In the genomic region with DNA sequence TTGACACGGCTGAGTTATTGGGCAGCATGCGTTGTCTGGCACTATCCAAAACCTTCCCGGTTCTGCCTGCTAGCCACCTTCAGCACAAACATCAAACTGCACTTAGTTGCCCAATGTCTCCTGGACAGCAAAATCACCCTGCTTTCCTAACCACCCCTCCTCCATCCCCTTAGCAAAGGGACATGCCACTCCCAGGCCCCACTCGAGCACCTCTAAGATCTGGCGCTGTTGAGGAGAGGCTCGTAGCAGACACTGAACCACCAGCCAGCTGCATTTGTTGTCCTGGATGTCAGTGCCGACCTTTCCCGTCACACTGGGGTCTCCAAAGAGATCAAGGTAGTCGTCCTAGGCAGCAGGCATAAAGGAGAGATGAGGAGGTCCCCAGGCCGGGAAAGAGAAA, we compare ENCODE assay signal across 36 mouse cellular contexts. TPM values are rescaled to one million over a fixed set of nuclear protein-coding genes. Genes with fewer than 3 reads are reported as not detected.
DNase-seq lines count a peak whose midpoint lies in the region; ATAC-seq and TF ChIP-seq lines count a peak whose summit lies in the region.
"Had no signal": no experiment of that assay in that cellular context is flagged by ENCODE, and none has a peak within 500 bp of the region (broad histone marks: within the 10 kb centered on the region; RNA-seq: fewer than 3 reads in every experiment).

No protein-coding gene starts in this region.

- no peak for TF ChIP-seq CTCF in stomach, postnatal 0 days (IDR thresholded peaks at IDR 0.05; ENCODE audit: low read depth)

- H3K27me3 ChIP-seq in heart, embryonic 10.5 days (ENCODE audit: insufficient read depth, poor library complexity, severe bottlenecking), result peaks cover 42% of the 10 kb centered on the region
- H3K27me3 ChIP-seq in limb, embryonic 12.5 days, result peaks cover 29% of the 10 kb centered on the region
- H3K27me3 ChIP-seq in limb, embryonic 10.5 days (ENCODE audit: low read depth, poor library complexity, severe bottlenecking), result peaks cover 57% of the 10 kb centered on the region
- H3K27me3 ChIP-seq in stomach, embryonic 15.5 days (replicated peaks), result peaks cover 6% of the 10 kb centered on the region; the same call in 1 of the 2 replicates
- H3K27me3 ChIP-seq in stomach, postnatal 0 days (ENCODE audit: control insufficient read depth, insufficient read depth, low read length), result no peaks in the 10 kb centered on the region

- H3K4me2 ChIP-seq in limb, embryonic 12.5 days, result 0 out of 2 replicates have a peak overlapping the region, but pooled peaks have one; percentile 100
- H3K4me2 ChIP-seq in stomach, embryonic 15.5 days, result no peak overlapping the region
- H3K4me2 ChIP-seq in stomach, postnatal 0 days (replicated peaks; ENCODE audit: low read depth), result no peak overlapping the region

- no peak for ATAC-seq in limb, embryonic 12.5 days (ENCODE audit: insufficient number of reproducible peaks, insufficient read depth, low FRiP score, low TSS enrichment, low read depth)
- ATAC-seq in stomach, embryonic 15.5 days (ENCODE audit: insufficient read depth, low FRiP score, low read depth), result no peak
- ATAC-seq in stomach, postnatal 0 days (ENCODE audit: low FRiP score, low TSS enrichment), result no peak
- ATAC-seq: inflammation-experienced regulatory T-cells, adult 6 months; liver, embryonic 12.5 days; lung, postnatal 0 days had no signal

- H3K36me3 ChIP-seq in heart, embryonic 10.5 days, result peaks cover 53% of the 10 kb centered on the region
- H3K36me3 ChIP-seq in limb, embryonic 12.5 days, result peaks cover 51% of the 10 kb centered on the region
- H3K36me3 ChIP-seq in limb, embryonic 10.5 days, result peaks cover 57% of the 10 kb centered on the region
- H3K36me3 ChIP-seq in stomach, embryonic 15.5 days, result peaks cover 29% of the 10 kb centered on the region
- H3K36me3 ChIP-seq in stomach, postnatal 0 days (ENCODE audit: control insufficient read depth, insufficient read depth, low read length), result peaks cover 21% of the 10 kb centered on the region; the same call in 1 of the 2 replicates

- DNase-seq in adrenal gland, adult 2 months, result peak; percentile 16
- DNase-seq in adrenal gland, adult 8-10 months, result no peak
- DNase-seq in heart, adult 11 months, result peak; percentile 90
- no peak for DNase-seq in heart, embryonic 10.5 days (ENCODE audit: low spot score)
- no peak for DNase-seq in limb, embryonic 10.5 days (ENCODE audit: low spot score)
- DNase-seq in stomach, postnatal 0 days (ENCODE audit: low spot score), result no peak
- DNase-seq: adrenal gland, postnatal 25 days; cerebellum, postnatal 10 days; gastrocnemius, postnatal 10 days; kidney, adult 11 months; layer of hippocampus, postnatal 36 days; lung, postnatal 4 days; right cerebral cortex, postnatal 4 days; thymus, postnatal 4 days had no signal

- no peak overlapping the region for H3K9ac ChIP-seq in limb, embryonic 12.5 days (replicated peaks)
- no peak overlapping the region for H3K9ac ChIP-seq in stomach, embryonic 15.5 days
- no peak overlapping the region for H3K9ac ChIP-seq in stomach, postnatal 0 days (ENCODE audit: low read length)
- H3K9ac ChIP-seq: heart, embryonic 15.5 days; hindbrain, embryonic 12.5 days; liver, embryonic 12.5 days; midbrain, embryonic 12.5 days had no signal

- peaks cover 44% of the 10 kb centered on the region for H3K4me1 ChIP-seq in heart, embryonic 10.5 days
- peaks cover 26% of the 10 kb centered on the region for H3K4me1 ChIP-seq in limb, embryonic 12.5 days (replicated peaks)
- H3K4me1 ChIP-seq in limb, embryonic 10.5 days, result peaks cover 57% of the 10 kb centered on the region
- H3K4me1 ChIP-seq in stomach, embryonic 15.5 days, result peaks cover 16% of the 10 kb centered on the region
- peaks cover 3% of the 10 kb centered on the region; the same call in 1 of the 2 replicates for H3K4me1 ChIP-seq in stomach, postnatal 0 days (replicated peaks; ENCODE audit: control insufficient read depth, insufficient read depth)

- TF ChIP-seq EP300 in stomach, postnatal 0 days (optimal IDR thresholded peaks at IDR 0.05), result no peak

- 88% methylated on average over 10 of the region's 10 CpGs for WGBS in heart, embryonic 10.5 days
- 85% methylated on average over 10 of the region's 10 CpGs for WGBS in limb, embryonic 12.5 days
- 87% methylated on average over 10 of the region's 10 CpGs for WGBS in limb, embryonic 10.5 days
- 79% methylated on average over 10 of the region's 10 CpGs for WGBS in stomach, embryonic 15.5 days
- 82% methylated on average over 10 of the region's 10 CpGs for WGBS in stomach, postnatal 0 days

- no peaks in the 10 kb centered on the region for H3K9me3 ChIP-seq in heart, embryonic 10.5 days
- H3K9me3 ChIP-seq in limb, embryonic 12.5 days, result no peaks in the 10 kb centered on the region
- H3K9me3 ChIP-seq in limb, embryonic 10.5 days (replicated peaks), result no peaks in the 10 kb centered on the region
- H3K9me3 ChIP-seq in stomach, embryonic 15.5 days, result no peaks in the 10 kb centered on the region
- H3K9me3 ChIP-seq in stomach, postnatal 0 days (ENCODE audit: control insufficient read depth, low read length), result no peaks in the 10 kb centered on the region
- H3K9me3 ChIP-seq: forebrain, embryonic 13.5 days; G1E; heart, embryonic 15.5 days; hindbrain, embryonic 12.5 days; liver, embryonic 12.5 days; megakaryocyte, embryonic 14.5 days; midbrain, embryonic 12.5 days; neural tube, embryonic 12.5 days had no signal

- no peak overlapping the region for H3K4me3 ChIP-seq in heart, embryonic 10.5 days
- H3K4me3 ChIP-seq in limb, embryonic 12.5 days (replicated peaks), result no peak overlapping the region
- no peak overlapping the region for H3K4me3 ChIP-seq in limb, embryonic 10.5 days
- no peak overlapping the region for H3K4me3 ChIP-seq in stomach, embryonic 15.5 days (replicated peaks)
- no peak overlapping the region for H3K4me3 ChIP-seq in stomach, postnatal 0 days (ENCODE audit: low read depth, low read length)
- H3K4me3 ChIP-seq: megakaryocyte, embryonic 14.5 days had no signal

- H3K27ac ChIP-seq in heart, embryonic 10.5 days, result no peak overlapping the region
- H3K27ac ChIP-seq in limb, embryonic 12.5 days, result no peak overlapping the region
- H3K27ac ChIP-seq in limb, embryonic 10.5 days, result no peak overlapping the region
- H3K27ac ChIP-seq in stomach, embryonic 15.5 days, result peak overlapping the region; percentile 35; the same call in 1 of the 2 replicates
- no peak overlapping the region for H3K27ac ChIP-seq in stomach, postnatal 0 days (replicated peaks)
- H3K27ac ChIP-seq: heart, embryonic 15.5 days; hindbrain, embryonic 12.5 days; kidney, postnatal 0 days; liver, embryonic 12.5 days; neural tube, embryonic 12.5 days had no signal

RNA-seq across cellular contexts. Expression of gene Rusc1, which starts 0.9 kb away (rescaled TPM):
- 10 to 100 TPM; 23.3 to 32.5 TPM for total RNA-seq in adrenal gland, adult 2 months (2021)
- 56.4 and 66.6 TPM in 2 replicates for polyA plus RNA-seq in adrenal gland, adult 2 months (2012; rRNA removed)
- 10 to 100 TPM; 33.8 to 46.8 (median 41.1) TPM for total RNA-seq in adrenal gland, adult 8-10 months (2022)
- polyA plus RNA-seq in heart, embryonic 10.5 days (2016; fragmentation: Nextera tagmentation; extraction: Ambion mirVana), result 10.1 and 11.6 TPM in 2 replicates
- polyA plus RNA-seq in limb, embryonic 12.5 days (2016; fragmentation: Nextera tagmentation; extraction: Ambion mirVana), result 23.4 and 23.7 TPM in 2 replicates
- polyA plus RNA-seq in limb, embryonic 10.5 days (2016; fragmentation: Nextera tagmentation; extraction: Ambion mirVana), result 9.4 and 13.3 TPM in 2 replicates
- polyA plus RNA-seq in stomach, embryonic 15.5 days (2015; fragmentation: Nextera tagmentation; extraction: Ambion mirVana), result 20.3 and 21.0 TPM in 2 replicates
- polyA plus RNA-seq in stomach, postnatal 0 days (2015; fragmentation: Nextera tagmentation; extraction: Ambion mirVana), result 19.4 and 22.0 TPM in 2 replicates

RNA-seq across cellular contexts. Expression of gene Gm43738, which starts 6.9 kb away (rescaled TPM):
- total RNA-seq in adrenal gland, adult 2 months (2021), result not detected
- not detected in 2 replicates for polyA plus RNA-seq in adrenal gland, adult 2 months (2012; rRNA removed)
- not detected for total RNA-seq in adrenal gland, adult 8-10 months (2022)
- not detected in 2 replicates for polyA plus RNA-seq in heart, embryonic 10.5 days (2016; fragmentation: Nextera tagmentation; extraction: Ambion mirVana)
- polyA plus RNA-seq in limb, embryonic 12.5 days (2016; fragmentation: Nextera tagmentation; extraction: Ambion mirVana), result 0.14 TPM in 1 of 2 replicates, not detected in the other
- polyA plus RNA-seq in limb, embryonic 10.5 days (2016; fragmentation: Nextera tagmentation; extraction: Ambion mirVana), result 0.09 TPM in 1 of 2 replicates, not detected in the other
- polyA plus RNA-seq in stomach, embryonic 15.5 days (2015; fragmentation: Nextera tagmentation; extraction: Ambion mirVana), result not detected in 2 replicates
- polyA plus RNA-seq in stomach, postnatal 0 days (2015; fragmentation: Nextera tagmentation; extraction: Ambion mirVana), result 0.17 TPM in 1 of 2 replicates, not detected in the other
- total RNA-seq: G1E; gastrocnemius, postnatal 10 days; heart, postnatal 25 days; layer of hippocampus, postnatal 36 days had no signal
- polyA plus RNA-seq: cortical plate, adult 2 months; forebrain, embryonic 13.5 days; gonadal fat pad, adult 2 months; hindbrain, embryonic 12.5 days; inflammation-experienced regulatory T-cells, adult 6 months; kidney, postnatal 0 days; large intestine, adult 2 months; limb, embryonic 11.5 days; lung, postnatal 0 days; midbrain, embryonic 12.5 days; neural tube, embryonic 12.5 days; spleen, adult 2 months; testis, adult 2 months; thymus, postnatal 0 days had no signal

RNA-seq across cellular contexts. Expression of gene Fdps, which starts 7.7 kb away (rescaled TPM):
- total RNA-seq in adrenal gland, adult 2 months (2021), result 100 to 1,000 TPM; 208 to 632 TPM
- polyA plus RNA-seq in adrenal gland, adult 2 months (2012; rRNA removed), result 253 and 549 TPM in 2 replicates
- 100 to 1,000 TPM; 152 to 387 (median 263) TPM for total RNA-seq in adrenal gland, adult 8-10 months (2022)
- polyA plus RNA-seq in heart, embryonic 10.5 days (2016; fragmentation: Nextera tagmentation; extraction: Ambion mirVana), result 220 and 253 TPM in 2 replicates
- 247 and 249 TPM in 2 replicates for polyA plus RNA-seq in limb, embryonic 12.5 days (2016; fragmentation: Nextera tagmentation; extraction: Ambion mirVana)
- polyA plus RNA-seq in limb, embryonic 10.5 days (2016; fragmentation: Nextera tagmentation; extraction: Ambion mirVana), result 361 and 405 TPM in 2 replicates
- polyA plus RNA-seq in stomach, embryonic 15.5 days (2015; fragmentation: Nextera tagmentation; extraction: Ambion mirVana), result 324 and 331 TPM in 2 replicates
- polyA plus RNA-seq in stomach, postnatal 0 days (2015; fragmentation: Nextera tagmentation; extraction: Ambion mirVana), result 372 and 379 TPM in 2 replicates

RNA-seq across cellular contexts. Expression of gene Pklr, which starts 41.9 kb away (rescaled TPM):
- total RNA-seq in adrenal gland, adult 2 months (2021), result under 1 TPM in 1 of 2 experiments, not detected in 1; 0.81 TPM
- 0.55 TPM in 1 of 2 replicates, not detected in the other for polyA plus RNA-seq in adrenal gland, adult 2 months (2012; rRNA removed)
- under 1 TPM in 2 of 4 experiments, not detected in 2; 0.10 to 0.11 TPM for total RNA-seq in adrenal gland, adult 8-10 months (2022)
- polyA plus RNA-seq in heart, embryonic 10.5 days (2016; fragmentation: Nextera tagmentation; extraction: Ambion mirVana), result 12.4 and 14.7 TPM in 2 replicates
- polyA plus RNA-seq in limb, embryonic 12.5 days (2016; fragmentation: Nextera tagmentation; extraction: Ambion mirVana), result 0.24 and 0.36 TPM in 2 replicates
- polyA plus RNA-seq in limb, embryonic 10.5 days (2016; fragmentation: Nextera tagmentation; extraction: Ambion mirVana), result 3.6 and 4.4 TPM in 2 replicates
- polyA plus RNA-seq in stomach, embryonic 15.5 days (2015; fragmentation: Nextera tagmentation; extraction: Ambion mirVana), result 16.4 and 19.9 TPM in 2 replicates
- polyA plus RNA-seq in stomach, postnatal 0 days (2015; fragmentation: Nextera tagmentation; extraction: Ambion mirVana), result 6.6 and 6.8 TPM in 2 replicates
- total RNA-seq: adrenal gland, postnatal 25 days; heart, postnatal 25 days; layer of hippocampus, postnatal 36 days; left cerebral cortex, postnatal 10 days had no signal
- polyA plus RNA-seq: inflammation-experienced regulatory T-cells, adult 6 months; testis, adult 2 months; thymus, postnatal 0 days had no signal

Comparison
In these comparisons a context has a peak if more than half of its experiments do, and no peak if none do; other contexts are left out.
1. DNase-seq: peak in adrenal gland, adult 2 months (single experiment) and heart, adult 11 months (single experiment); none in adrenal gland, adult 8-10 months (single experiment), heart, embryonic 10.5 days (single experiment), limb, embryonic 10.5 days (single experiment) and stomach, postnatal 0 days (single experiment).